Mouse (Mus musculus): Measurements from ENCODE around the gene Ccdc14. TPM values are rescaled to one million over a fixed set of nuclear protein-coding genes. Genes with fewer than 3 reads are reported as not detected.
"Not testable (repeated sequence)": the region's sequence is repeated elsewhere in the genome, so short reads cannot be mapped to it uniquely, and the experiment has no call there.

The Ccdc14 gene
- 1 to 10 TPM; 5.3 to 5.6 TPM for total RNA-seq (2021)
- long read RNA-seq, experiment 1, full-length matches to known transcripts = 2 of 5 reads
- long read RNA-seq, experiment 1, partial matches to known transcripts = 1 of 5 reads
- long read RNA-seq, experiment 1, other reads (novel, unspliced or antisense) = 2 of 5 reads
- long read RNA-seq, experiment 2, full-length matches to known transcripts = 3 of 8 reads
- long read RNA-seq, experiment 2, partial matches to known transcripts = 2 of 8 reads
- long read RNA-seq, experiment 2, other reads (novel, unspliced or antisense) = 3 of 8 reads

- DNase-seq = peak; percentile 85
Measured at GRCm38 (mm10) chr16:34690334-34691144, at the start of gene Ccdc14. TSS of gene Ccdc14 (plus strand) at chr16:34690616.

GRCm38 (mm10) chr16:34643511-34644259, 46.7 kb upstream of the Ccdc14 start:
- no peak for DNase-seq

GRCm38 (mm10) chr16:34649621-34650020, 40.8 kb upstream of the Ccdc14 start, which contains the start of gene Ropn1:
TSS of gene Ropn1 (plus strand) at chr16:34649921.
- no peak for DNase-seq

GRCm38 (mm10) chr16:34653023-34653422, 37.4 kb upstream of the Ccdc14 start:
- no peak for DNase-seq

- DNase-seq = not testable (repeated sequence)
Measured at GRCm38 (mm10) chr16:34657566-34657965, 32.9 kb upstream of the Ccdc14 start.

GRCm38 (mm10) chr16:34657983-34658382, 32.4 kb upstream of the Ccdc14 start:
- DNase-seq = no peak

- no peak for DNase-seq
Measured at GRCm38 (mm10) chr16:34658388-34658787, 32.0 kb upstream of the Ccdc14 start.

- DNase-seq = no peak
Measured at GRCm38 (mm10) chr16:34664553-34664952, 25.9 kb upstream of the Ccdc14 start.

- peak; percentile 62 for DNase-seq
Measured at GRCm38 (mm10) chr16:34667031-34667726, 23.2 kb upstream of the Ccdc14 start.

- DNase-seq = no peak
Measured at GRCm38 (mm10) chr16:34668341-34668740, 22.1 kb upstream of the Ccdc14 start.

- DNase-seq = no peak
Measured at GRCm38 (mm10) chr16:34671966-34672365, 18.4 kb upstream of the Ccdc14 start.

GRCm38 (mm10) chr16:34672822-34673221, 17.6 kb upstream of the Ccdc14 start:
- no peak for DNase-seq

- DNase-seq = no peak
Measured at GRCm38 (mm10) chr16:34674365-34674764, 16.1 kb upstream of the Ccdc14 start.

- no peak for DNase-seq
Measured at GRCm38 (mm10) chr16:34681823-34682222, 8.6 kb upstream of the Ccdc14 start.

GRCm38 (mm10) chr16:34689879-34690278, 537 bp upstream of the Ccdc14 start:
- no peak for DNase-seq

GRCm38 (mm10) chr16:34691156-34691555, 740 bp downstream of the Ccdc14 start:
- no peak for DNase-seq

- DNase-seq = no peak
Measured at GRCm38 (mm10) chr16:34694477-34694876, 4.1 kb downstream of the Ccdc14 start.

GRCm38 (mm10) chr16:34698721-34699120, 8.3 kb downstream of the Ccdc14 start:
- DNase-seq = not testable (repeated sequence)

- peak; percentile 66 for DNase-seq
Measured at GRCm38 (mm10) chr16:34700165-34700827, 9.9 kb downstream of the Ccdc14 start.

GRCm38 (mm10) chr16:34700828-34701216, 10.4 kb downstream of the Ccdc14 start:
- no peak for DNase-seq

GRCm38 (mm10) chr16:34706019-34706418, 15.6 kb downstream of the Ccdc14 start:
- DNase-seq = no peak
